Mouse (Mus musculus) midbrain, postnatal 0 days (tissue): Measurements from ENCODE around the gene Gbf1. TPM values are rescaled to one million over a fixed set of nuclear protein-coding genes. Genes with fewer than 3 reads are reported as not detected.

Experiments used
- ATAC-seq: fragments of 200-750 bp; cut with Nextera tagmentation; 2 replicates; pipeline ENCODE4 v1.8.0; 2017; ENCODE audit warnings: moderate number of reproducible peaks, mild to moderate bottlenecking, moderate TSS enrichment, moderate library complexity; ENCODE audit not compliant: low FRiP score
- DNase-seq: peaks from one replicate; pipeline ENCODE4 v3.0.0-alpha.2; 2015; ENCODE audit warnings: low spot score
- H3K27ac ChIP-seq: fragments of 300-500 bp; sonication (generic); 2 replicates; pipeline ENCODE4 v1.5.1; 2014; ENCODE audit warnings: low read depth, mild to moderate bottlenecking, low read length, mixed read lengths
- H3K27me3 ChIP-seq: fragments of 300-500 bp; sonication (generic); 2 replicates; pipeline ENCODE4 v1.6.1; 2014; ENCODE audit warnings: low read length, control low read depth, mixed read lengths; ENCODE audit not compliant: insufficient read depth
- H3K36me3 ChIP-seq: fragments of 300-500 bp; sonication (generic); 2 replicates; pipeline ENCODE4 v1.6.1; 2014; ENCODE audit warnings: low read length, control low read depth, mixed read lengths; ENCODE audit not compliant: insufficient read depth
- H3K4me1 ChIP-seq: fragments of 300-500 bp; sonication (generic); 2 replicates; pipeline ENCODE4 v1.6.1; 2014; ENCODE audit warnings: mild to moderate bottlenecking, control low read depth, antibody characterized with exemption, low read length, mixed read lengths; ENCODE audit not compliant: insufficient read depth
- H3K4me2 ChIP-seq: fragments of 300-500 bp; sonication (generic); 2 replicates; pipeline ENCODE4 v1.6.1; 2014; ENCODE audit warnings: low read depth, mild to moderate bottlenecking, low read length, mixed read lengths; ENCODE audit not compliant: poor library complexity, severe bottlenecking
- H3K4me3 ChIP-seq: fragments of 300-500 bp; sonication (generic); 2 replicates; pipeline ENCODE4 v1.5.1; 2014; ENCODE audit warnings: low read depth, mild to moderate bottlenecking, low read length, moderate library complexity
- H3K9ac ChIP-seq: fragments of 300-500 bp; sonication (generic); replicated peaks from 2 replicates; pipeline ENCODE4 v1.6.1; 2014; ENCODE audit warnings: mild to moderate bottlenecking, low read length, moderate library complexity, mixed read lengths; ENCODE audit not compliant: poor library complexity, severe bottlenecking
- H3K9me3 ChIP-seq: fragments of 300-500 bp; sonication (generic); 2 replicates; pipeline ENCODE4 v1.6.1; 2016; ENCODE audit warnings: low read length, control low read depth
- CTCF ChIP-seq: IDR thresholded peaks from 2 replicates; pipeline ENCODE4 v1.5.1; 2016; ENCODE audit warnings: antibody characterized with exemption, mild to moderate bottlenecking
- WGBS: fragments of 180-500 bp; shearing (Covaris S2); extraction: QIAGEN DNeasy Blood & Tissue Kit; methylation state at CpG from one replicate; pipeline ENCODE4 v1.1.7; 2014; 5-methylcytosine and 5-hydroxymethylcytosine counted together
- polyA plus RNA-seq: library from polyadenylated mRNA; unstranded; fragments of >200 nt; fragmentation: Nextera tagmentation; extraction: Ambion mirVana; gene quantifications from 2 replicates; pipeline ENCODE4 v1.2.1, GENCODE M21; 2015
- total RNA-seq: library from RNA; depleted of rRNA; stranded (reverse); fragments of >200 nt; gene quantifications from 2 replicates; pipeline ENCODE4 v1.2.3, GENCODE M21; 2014

The Gbf1 gene
- total and polyA plus RNA-seq, 2 experiments from 2014 or later: 51.6 to 59.8 TPM

DNA sequence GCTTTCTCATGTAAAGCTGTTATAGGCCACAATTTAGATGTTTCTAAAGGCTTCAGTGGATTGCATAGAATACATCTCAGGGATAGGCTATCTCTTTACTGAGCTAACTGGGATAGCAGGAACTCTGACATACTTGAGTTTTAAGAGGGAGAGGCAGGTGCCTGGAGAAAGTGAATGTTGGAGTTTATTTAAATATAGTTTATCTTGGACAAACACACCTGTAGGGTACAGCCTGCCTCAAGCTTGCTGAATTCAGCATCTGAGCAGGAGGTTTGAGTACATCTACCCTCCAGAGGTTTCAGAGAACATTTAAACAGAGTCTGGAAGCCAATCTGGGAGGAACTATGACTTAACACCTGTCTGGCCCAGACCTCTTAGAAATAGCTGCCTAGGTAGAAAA is 22.9 kb downstream of the Gbf1 start:
- ATAC-seq (no peak), DNase-seq (no peak)
- H3K4me2 ChIP-seq: no peak overlapping the region

DNA sequence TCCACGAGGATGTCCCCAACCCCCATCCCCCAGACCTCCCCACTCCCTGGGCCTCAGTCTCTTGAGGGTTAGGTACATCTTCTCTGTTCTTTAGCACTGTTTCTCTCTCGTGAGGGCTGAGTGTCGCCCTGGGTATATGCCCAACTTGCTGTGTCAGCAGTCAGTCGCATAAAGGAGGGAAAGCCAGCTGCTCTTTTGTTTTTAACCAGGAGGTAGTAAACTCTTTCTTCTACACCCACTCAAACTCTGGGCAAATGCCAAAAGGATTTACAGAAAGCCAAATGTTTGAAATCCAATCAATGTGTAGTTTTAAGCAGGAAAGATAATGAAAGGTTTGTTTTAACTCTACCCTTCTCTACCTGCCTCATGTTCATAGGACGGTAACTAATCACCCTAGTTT is 24.7 kb downstream of the Gbf1 start:
- Histone ChIP-seq H3K9me3 (no peaks in the 10 kb centered on the region), H3K9ac (no peak overlapping the region), H3K27me3 (no peaks in the 10 kb centered on the region), H3K4me1 (no peaks in the 10 kb centered on the region), H3K4me3 (no peak overlapping the region), H3K36me3 (no peaks in the 10 kb centered on the region), H3K4me2 (no peak overlapping the region), H3K27ac (no peak overlapping the region)
- ATAC-seq (no peak), DNase-seq (no peak)
- 53% methylated on average over 5 of the region's 5 CpGs for WGBS
- no peak for TF ChIP-seq CTCF

More for the DNA sequence above, 22.9 kb downstream of the Gbf1 start:
- Histone ChIP-seq H3K27ac (no peak overlapping the region), H3K9ac (no peak overlapping the region), H3K4me3 (no peak overlapping the region), H3K9me3 (no peaks in the 10 kb centered on the region), H3K27me3 (no peaks in the 10 kb centered on the region), H3K36me3 (peaks cover 2% of the 10 kb centered on the region; the same call in 1 of the 2 replicates), H3K4me1 (no peaks in the 10 kb centered on the region)
- TF ChIP-seq CTCF: no peak

DNA sequence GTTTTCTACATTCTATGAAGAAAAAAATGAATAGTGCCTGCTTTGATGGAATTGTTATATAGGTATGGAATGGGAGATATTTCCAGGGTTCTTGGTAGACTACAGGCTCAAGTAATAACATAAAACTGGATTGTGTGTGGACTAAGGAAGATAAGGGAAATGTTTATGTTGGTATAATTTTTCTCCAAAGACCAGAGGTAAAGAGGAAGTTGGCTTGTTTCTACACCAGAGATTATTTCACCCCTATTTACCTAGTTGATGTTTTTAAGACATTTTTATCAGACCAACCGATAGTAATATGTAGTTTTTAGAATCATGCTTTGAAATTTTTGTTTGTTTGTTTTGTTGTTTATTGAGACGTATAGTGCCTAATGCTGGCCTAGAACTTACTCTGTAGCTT is 28.0 kb downstream of the Gbf1 start:
- Histone ChIP-seq H3K9me3 (no peaks in the 10 kb centered on the region), H3K4me1 (no peaks in the 10 kb centered on the region), H3K36me3 (no peaks in the 10 kb centered on the region), H3K4me3 (no peak overlapping the region), H3K27me3 (no peaks in the 10 kb centered on the region), H3K27ac (no peak overlapping the region), H3K9ac (no peak overlapping the region), H3K4me2 (no peak overlapping the region)
- DNase-seq (no peak), ATAC-seq (no peak)
- no peak for TF ChIP-seq CTCF
- 94% methylated on average over 2 of the region's 2 CpGs for WGBS

DNA sequence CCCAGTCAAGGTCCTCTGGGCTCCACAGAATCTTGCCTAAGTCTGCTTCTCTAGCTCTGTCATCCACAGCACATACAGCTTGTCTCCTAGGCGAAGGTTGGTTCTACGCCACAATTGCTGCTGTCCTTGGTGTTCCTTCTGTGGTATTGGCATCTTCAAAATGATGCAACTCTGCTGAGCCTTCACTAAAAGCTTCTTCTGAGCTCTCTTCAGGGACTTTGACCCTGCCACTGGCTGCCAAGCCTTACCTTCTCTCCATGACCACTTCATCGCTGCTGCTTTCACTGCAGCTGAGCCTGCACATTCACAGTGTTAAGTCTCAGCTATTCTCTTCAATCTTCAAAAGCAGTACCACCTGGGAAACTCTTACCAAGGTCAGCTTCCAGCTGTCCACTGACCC is 29.9 kb downstream of the Gbf1 start:
- no peak for TF ChIP-seq CTCF
- H3K27ac ChIP-seq: no peak overlapping the region
- DNase-seq (no peak), ATAC-seq (no peak)
- no peaks in the 10 kb centered on the region for H3K4me1 ChIP-seq
- H3K9me3 ChIP-seq: no peaks in the 10 kb centered on the region
- no peak overlapping the region for H3K4me3 ChIP-seq
- H3K27me3 ChIP-seq: no peaks in the 10 kb centered on the region
- WGBS: 89% methylated on average over 3 of the region's 3 CpGs
- H3K9ac ChIP-seq: no peak overlapping the region
- H3K36me3 ChIP-seq: no peaks in the 10 kb centered on the region
- no peak overlapping the region for H3K4me2 ChIP-seq

DNA sequence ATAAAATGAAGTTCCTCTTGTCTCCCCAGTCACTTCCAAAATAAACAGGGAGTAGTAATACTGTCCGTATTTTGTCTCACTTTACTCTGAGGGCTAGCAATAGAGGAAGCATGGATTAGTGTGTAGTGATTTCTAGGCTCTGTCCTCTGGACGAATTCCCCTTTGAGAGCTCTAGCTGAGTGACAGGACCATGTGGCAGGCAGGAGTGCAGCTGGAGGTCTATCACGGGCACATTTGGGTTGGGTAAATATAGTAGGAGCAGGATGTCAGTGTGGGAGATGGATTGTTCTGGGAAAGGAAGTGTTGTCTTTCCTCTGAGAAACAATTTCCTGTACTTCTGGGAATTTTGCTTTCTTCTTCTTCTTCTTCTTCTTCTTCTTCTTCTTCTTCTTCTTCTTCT is 34.3 kb downstream of the Gbf1 start:
- H3K36me3 ChIP-seq: no peaks in the 10 kb centered on the region
- no peak for ATAC-seq
- H3K4me2 ChIP-seq: no peak overlapping the region

DNA sequence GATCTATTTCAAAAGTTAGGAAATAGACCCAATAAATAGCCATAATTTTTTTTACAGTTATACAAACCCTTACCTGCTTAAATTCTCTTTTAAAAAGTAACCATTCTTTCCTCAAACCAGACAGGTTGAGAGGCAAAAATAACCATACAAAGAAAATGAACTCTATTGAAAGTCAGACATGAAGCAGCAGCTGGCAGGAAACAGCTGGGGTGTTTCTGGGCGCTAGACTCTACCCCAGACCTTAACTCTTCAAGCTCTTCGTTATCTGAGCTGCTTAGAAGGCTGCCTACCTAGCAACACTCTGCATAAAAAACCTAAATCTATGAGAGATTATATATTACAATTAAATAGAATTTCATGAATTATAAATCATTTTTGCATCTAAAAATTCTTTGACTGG is 34.9 kb downstream of the Gbf1 start:
- no peak overlapping the region for H3K27ac ChIP-seq
- H3K9me3 ChIP-seq: no peaks in the 10 kb centered on the region
- ATAC-seq (no peak), DNase-seq (no peak)
- no peaks in the 10 kb centered on the region for H3K4me1 ChIP-seq
- H3K36me3 ChIP-seq: no peaks in the 10 kb centered on the region
- H3K9ac ChIP-seq: no peak overlapping the region
- no peak overlapping the region for H3K4me3 ChIP-seq
- no peaks in the 10 kb centered on the region for H3K27me3 ChIP-seq
- TF ChIP-seq CTCF: no peak
- H3K4me2 ChIP-seq: no peak overlapping the region
- 80% methylated on average over 2 of the region's 2 CpGs for WGBS

More for the DNA sequence above, 34.3 kb downstream of the Gbf1 start:
- Histone ChIP-seq H3K9ac (no peak overlapping the region), H3K4me1 (no peaks in the 10 kb centered on the region), H3K27ac (no peak overlapping the region), H3K27me3 (no peaks in the 10 kb centered on the region), H3K9me3 (no peaks in the 10 kb centered on the region), H3K4me3 (no peak overlapping the region)
- 60% methylated on average over 3 of the region's 3 CpGs for WGBS
- TF ChIP-seq CTCF: no peak
- DNase-seq: no peak
